Mouse (Mus musculus) embryo, embryonic 10 days (tissue): ENCODE measurements at regions not wholly inside any gene's neighbourhood (a gene's known extent, or its start where the extent isn't known, plus 50 kb on each side); places are given as distances from the start of the nearest gene placed in this dataset.

Experiments
- DNase-seq: peaks from one replicate; pipeline ENCODE4 v3.0.0-alpha.2; 2015; ENCODE audit warnings: low spot score

DNA sequence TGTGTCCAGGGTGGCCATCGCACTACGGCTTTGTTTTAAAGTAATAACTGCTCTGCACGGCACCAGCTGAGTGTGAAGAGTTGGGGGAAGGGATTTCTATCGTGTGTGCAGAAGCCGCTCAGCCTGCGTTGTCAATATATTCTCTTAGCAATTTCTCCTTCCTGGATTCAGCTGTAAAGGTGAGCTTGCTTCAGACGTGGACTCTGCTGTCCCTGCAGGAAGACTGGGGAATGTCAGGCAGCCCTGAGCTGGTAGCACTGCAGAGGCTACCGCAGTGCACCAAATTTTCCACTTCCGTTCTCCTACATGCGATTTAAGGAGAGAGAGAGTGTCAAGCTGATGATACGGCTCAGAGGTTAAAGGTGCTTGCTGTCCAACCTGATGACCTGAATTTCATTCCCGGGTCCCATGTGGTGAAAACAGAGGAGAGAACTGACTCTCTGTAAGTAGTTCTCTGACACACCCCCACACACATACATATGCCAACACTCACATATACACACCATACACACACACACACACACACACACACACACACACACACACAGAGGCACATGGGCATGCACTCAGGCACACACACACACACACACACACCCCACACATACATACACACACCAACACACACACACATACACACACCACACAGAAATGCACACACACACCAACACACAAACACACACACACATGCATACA lies 59.9 kb upstream of the Prelid3b start:
- DNase-seq, result peak; percentile 53

DNA sequence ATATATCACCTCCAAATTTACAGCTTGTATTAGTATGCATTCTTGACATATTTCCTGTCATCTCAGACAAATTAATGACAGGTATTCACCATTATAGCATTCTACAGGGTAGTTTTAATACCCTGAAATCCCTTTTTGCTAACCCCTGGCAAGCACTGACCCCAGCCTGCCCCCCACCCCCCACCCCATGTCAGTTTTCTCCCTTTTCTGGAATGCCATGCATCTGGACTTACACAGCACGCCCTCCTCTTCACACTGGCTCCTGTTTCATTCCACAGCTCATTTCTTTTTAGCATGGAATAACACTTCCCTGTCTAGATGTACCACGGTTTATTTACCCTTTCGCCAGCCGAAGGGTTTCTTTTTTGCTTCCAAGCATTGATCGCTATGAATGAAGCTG lies 67.8 kb upstream of the Prelid3b start:
- DNase-seq, result no peak

DNA sequence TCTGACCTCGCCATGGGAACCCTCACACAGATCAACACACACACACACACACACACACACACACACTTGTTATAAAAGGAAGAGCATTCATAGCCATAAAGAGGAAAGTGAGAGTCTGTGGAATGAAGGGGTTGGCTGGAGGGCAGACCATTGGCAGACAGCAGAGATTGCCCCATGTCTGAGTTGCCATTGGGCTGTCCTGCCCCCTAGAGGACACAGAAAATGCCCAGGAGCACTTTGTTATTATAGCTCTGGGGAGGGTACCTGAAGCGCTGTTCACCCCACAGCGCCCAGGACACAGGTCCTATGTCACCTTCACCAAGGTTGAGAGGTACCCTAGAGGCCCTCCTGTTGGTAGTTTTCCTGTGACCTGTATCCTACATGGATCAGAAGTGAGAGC lies 74.3 kb upstream of the Prelid3b start:
- DNase-seq, result no peak

DNA sequence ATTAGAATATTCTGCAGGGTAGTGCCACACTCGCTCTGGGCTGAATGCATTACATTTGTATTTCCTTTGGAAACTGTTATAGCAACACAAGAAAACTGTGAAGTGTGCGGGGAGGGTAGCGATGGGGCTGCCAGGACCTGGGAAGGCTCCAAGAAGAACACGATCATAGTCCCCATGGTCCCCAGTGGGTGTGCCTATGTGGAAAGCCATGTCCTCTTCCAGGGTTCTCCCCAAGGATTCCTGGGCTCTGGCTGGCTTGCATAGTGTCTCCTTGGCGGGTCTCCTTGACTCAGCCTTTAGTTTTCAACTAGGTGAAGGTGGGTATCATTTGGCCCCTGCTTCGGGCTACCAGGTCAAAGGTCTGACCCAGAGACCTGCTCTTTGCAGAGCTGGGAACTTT lies 74.8 kb upstream of the Prelid3b start:
- no peak for DNase-seq

DNA sequence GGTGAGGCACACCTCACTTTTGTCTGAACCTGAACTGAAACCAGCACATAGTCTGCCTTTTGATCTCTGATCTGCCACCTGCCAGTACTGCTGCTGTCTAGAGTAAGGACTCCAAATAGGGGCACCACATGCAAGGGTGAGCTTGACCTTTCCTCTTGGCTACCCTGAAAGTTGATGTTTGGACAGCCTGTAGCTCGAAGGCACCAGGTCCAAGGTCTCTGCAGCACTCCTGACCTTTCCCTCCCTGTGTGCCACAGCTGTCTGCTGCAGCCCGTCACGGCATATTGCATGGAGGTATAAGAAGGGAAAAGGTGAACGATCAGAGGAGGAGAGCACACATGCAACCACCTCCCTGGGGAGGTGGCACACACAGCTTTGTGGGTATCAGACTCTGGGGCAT lies 75.9 kb upstream of the Prelid3b start:
- no peak for DNase-seq

DNA sequence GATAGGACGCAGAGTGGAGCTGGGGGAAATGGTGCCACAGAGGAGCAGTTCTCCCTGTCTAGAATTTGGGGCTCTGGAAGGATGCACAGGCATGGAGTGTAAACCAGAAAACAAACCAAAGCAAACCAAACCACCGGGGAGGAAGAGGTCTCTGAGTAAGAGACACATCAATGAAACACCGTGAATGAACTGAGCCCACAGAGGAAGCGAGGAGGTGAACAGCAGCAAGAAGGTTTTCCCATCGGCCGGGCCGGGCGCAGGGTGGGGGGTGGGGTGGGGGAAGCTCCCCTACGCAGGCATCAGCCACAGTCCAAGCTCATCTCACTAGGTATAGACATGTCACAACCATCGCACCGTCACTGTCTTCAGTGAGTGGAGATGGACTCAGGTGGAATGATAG lies 82.9 kb upstream of the Prelid3b start:
- DNase-seq, result no peak

DNA sequence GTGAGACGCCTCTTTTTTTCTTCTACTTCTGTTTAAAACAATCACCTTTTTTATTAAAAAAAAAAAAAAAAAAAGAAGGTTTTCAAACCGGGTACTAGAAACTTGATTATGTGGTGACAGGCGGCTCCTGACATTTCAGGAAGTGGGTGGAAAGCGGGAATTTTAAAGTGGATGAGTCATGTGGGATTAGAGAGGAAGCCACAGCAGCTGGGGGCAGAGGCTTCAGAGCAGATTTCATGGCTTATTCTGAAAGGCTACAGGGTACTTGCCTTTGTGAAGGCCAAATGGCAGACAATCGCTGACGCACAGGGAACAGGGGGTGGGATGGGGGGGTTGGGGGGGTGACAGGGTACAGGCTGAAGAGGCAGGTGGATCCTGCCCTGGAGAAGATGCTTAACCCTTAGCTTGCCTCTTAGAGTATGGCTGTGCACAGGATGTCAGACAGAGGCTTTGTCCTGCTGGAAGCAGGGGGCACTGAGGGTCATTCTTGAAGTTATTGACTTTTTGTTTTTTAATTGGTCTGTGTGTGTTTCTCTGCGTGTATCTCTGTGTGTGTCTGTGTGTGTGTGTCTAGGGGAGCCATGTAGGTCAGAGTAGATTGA lies 81.4 kb upstream of the Zfp831 start:
- DNase-seq, result peak; percentile 44

DNA sequence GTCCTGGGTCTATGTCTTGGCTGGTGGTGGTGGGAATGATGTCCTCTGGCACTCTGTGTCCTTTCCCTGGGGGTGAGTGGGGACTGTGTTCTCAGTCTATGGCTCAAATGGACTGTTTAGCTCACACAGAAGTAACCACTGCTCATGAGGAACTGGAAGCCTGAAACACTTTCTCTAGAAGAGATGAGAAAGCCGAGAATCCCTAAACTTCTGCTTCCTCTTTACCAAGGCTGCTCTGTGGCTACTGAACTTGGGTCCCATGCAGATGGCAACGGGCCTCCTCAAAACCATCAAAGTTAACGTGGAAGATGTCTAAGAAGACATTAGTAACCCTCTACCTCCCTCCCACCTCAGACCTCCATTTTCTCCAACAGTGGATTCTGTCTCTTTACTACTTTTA lies 79.4 kb upstream of the Zfp831 start:
- DNase-seq, result no peak

DNA sequence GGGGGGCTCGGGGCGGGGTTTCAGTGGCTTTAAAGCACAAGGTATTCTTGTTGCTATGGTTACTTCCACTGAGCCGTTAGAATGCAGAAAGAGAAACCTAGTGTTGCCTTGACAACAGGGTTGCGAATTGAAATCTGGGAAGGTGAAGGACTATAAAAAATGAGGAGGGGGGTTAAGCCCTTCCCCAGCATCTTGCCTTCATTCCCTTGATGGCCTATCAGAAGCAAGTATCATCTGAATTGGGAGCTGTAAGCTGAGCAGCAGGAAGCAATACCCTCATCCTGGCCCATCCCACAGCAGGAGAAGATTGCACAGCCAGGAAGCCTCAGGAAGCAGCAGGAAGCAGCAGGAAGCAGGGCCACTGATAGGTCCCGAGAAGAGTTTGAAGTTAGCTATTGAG lies 78.5 kb upstream of the Zfp831 start:
- peak; percentile 33 for DNase-seq

GRCm38 (mm10) chr2:174565891-174566290 lies 77.4 kb upstream of the Zfp831 start:
- DNase-seq, result no peak

GRCm38 (mm10) chr2:174566752-174567151 lies 76.6 kb upstream of the Zfp831 start:
- DNase-seq, result no peak

GRCm38 (mm10) chr2:174574804-174575507 lies 68.4 kb upstream of the Zfp831 start:
- DNase-seq, result no peak

- no peak for DNase-seq
Measured at GRCm38 (mm10) chr2:174575546-174575945, 67.8 kb upstream of the Zfp831 start.

DNA sequence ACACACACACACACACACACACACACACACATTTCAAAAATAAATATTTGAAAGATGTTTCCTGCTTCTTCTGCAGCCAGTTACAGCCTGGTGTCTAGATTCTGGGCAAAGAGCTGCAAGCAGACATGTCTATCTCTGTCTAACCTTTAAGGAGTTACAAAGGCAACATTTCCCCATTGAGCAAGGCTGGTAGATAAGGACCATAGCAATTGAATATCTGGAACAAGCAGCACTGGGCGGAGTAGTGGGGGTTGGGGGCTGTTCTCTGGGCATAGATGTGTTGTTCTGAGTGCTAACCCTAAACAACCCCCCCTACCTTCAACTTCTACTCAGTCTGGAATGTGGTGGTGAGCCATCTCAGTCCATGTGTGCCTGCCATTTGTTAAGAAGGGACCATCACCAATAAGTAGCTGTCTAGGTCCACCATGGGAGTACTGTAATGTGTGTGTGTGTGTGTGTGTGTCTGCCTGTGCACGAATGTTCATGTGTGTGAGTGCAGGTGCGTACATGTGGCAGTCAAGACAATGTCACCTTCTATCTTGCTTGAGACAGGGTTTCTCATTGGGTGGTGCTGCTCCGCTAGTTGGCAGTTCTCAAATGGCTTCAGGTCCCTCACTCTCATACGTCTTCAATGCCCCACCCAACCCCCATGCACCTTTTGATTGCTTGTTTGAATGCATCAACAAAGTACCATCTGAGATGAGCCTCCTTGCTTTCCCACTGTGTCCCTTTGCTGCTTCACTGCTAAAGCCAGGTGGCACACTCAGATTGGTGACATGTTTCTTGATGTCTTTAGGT lies 62.2 kb upstream of the Zfp831 start:
- no peak for DNase-seq

DNA sequence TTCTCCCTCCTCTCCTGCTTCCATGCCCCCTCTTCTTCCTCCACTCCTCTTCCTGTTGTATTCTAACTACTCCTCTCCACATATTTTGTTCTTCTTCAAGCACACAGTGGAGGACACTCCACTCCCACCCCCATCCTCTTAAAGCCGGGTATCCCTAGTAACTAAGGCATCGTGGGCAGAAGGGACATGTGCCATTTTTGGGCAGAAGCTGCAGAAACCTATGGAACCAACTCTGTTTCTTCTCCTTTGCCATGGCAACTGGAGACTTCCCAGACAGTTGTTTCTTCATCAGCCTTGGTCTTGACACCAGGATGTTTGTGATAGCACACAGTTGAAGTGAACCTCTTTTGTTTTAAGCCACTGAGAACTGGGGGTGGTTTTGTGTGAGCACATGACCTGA lies 59.1 kb upstream of the Zfp831 start:
- DNase-seq, result no peak
